Mouse (Mus musculus): ENCODE measurements around the gene Cadm1. TPM values are rescaled to one million over a fixed set of nuclear protein-coding genes. Genes with fewer than 3 reads are reported as not detected.
A peak's percentile ranks its signal among the peaks of the same experiment; 100 is the strongest.

Cadm1 gene
- 78.1 and 103 TPM in 2 replicates for polyA plus RNA-seq (2012; rRNA removed)

DNA sequence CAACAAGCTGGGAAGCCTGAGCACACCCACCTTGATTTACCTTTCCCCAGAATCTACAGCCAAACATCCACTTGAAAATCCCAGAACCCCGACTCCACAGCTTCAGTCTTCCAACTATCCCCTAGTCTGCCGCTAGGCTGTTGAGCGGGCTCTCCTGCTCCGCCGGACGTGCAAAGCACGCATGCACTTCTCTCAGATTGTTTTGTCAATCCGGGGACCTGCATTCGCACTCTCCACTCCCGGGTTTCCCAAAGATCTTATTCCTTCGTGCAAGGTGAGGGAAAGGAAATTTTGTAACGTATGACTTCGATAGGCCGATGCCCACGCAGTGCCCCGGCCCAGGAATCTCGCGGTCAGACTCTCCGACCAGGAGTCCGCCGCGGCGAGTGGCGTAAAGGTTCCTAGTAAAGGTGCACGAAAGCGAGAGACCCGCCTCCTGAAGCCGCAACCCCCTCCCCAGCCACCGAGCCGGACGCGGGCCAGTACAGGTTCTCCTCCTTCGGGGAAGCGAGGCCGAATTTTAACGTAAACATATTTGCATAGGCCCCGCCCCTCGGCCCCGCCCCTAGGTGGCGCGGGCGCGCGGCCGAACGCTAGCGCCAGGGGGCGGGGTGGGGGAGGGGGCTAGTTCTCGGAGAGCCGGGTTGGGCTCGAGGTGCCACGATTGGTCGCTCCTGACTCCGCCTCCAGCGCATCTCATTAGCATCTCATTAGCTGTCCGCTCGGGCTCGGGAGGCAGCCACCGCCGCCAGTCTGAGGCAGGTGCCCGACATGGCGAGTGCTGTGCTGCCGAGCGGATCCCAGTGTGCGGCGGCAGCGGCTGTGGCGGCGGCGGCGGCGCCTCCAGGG is at the start of gene Cadm1:
Gene Cadm1 (plus strand): TSS at position 572 of the 849 bp plus-strand sequence.
- DNase-seq (ENCODE audit: low read depth): peak; percentile 99
- peak; percentile 99 for TF ChIP-seq POLR2A (IDR thresholded peaks at IDR 0.05; ENCODE audit: borderline replicate concordance, extremely low read depth, insufficient read depth, insufficient read length, poor library complexity, severe bottlenecking)
- TF ChIP-seq CTCF (IDR thresholded peaks at IDR 0.05; ENCODE audit: borderline replicate concordance, extremely low read depth, insufficient read depth, insufficient read length): peak; percentile 77

- TF ChIP-seq CTCF (IDR thresholded peaks at IDR 0.05; ENCODE audit: borderline replicate concordance, extremely low read depth, insufficient read depth, insufficient read length) (no peak), POLR2A (IDR thresholded peaks at IDR 0.05; ENCODE audit: borderline replicate concordance, extremely low read depth, insufficient read depth, insufficient read length, poor library complexity, severe bottlenecking) (no peak)
- DNase-seq (ENCODE audit: low read depth): no peak
These were observed 45.5 kb upstream of the Cadm1 start for GRCm38 (mm10) chr9:47484506-47484905.

DNA sequence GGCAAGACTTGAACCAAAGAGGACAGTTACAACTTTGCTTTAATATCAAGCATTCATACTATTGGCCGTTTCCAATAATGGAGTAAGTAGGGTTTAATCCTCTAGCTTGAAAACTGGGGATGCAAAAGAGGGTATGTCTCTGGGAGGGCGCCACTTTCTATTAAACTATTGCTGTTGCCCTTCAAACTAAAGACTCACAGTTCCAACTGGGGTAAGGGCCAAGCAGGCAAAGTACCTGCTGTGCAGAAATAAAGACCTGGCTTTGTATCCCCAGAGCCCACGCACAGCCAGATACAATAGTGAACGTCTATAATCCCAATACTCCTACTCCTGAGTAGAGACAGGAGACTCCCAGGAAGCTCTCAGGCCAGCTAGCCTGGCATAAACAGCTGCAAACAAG is 44.8 kb upstream of the Cadm1 start:
- TF ChIP-seq CTCF (IDR thresholded peaks at IDR 0.05; ENCODE audit: borderline replicate concordance, extremely low read depth, insufficient read depth, insufficient read length): no peak
- no peak for TF ChIP-seq POLR2A (IDR thresholded peaks at IDR 0.05; ENCODE audit: borderline replicate concordance, extremely low read depth, insufficient read depth, insufficient read length, poor library complexity, severe bottlenecking)
- DNase-seq (ENCODE audit: low read depth): no peak

DNA sequence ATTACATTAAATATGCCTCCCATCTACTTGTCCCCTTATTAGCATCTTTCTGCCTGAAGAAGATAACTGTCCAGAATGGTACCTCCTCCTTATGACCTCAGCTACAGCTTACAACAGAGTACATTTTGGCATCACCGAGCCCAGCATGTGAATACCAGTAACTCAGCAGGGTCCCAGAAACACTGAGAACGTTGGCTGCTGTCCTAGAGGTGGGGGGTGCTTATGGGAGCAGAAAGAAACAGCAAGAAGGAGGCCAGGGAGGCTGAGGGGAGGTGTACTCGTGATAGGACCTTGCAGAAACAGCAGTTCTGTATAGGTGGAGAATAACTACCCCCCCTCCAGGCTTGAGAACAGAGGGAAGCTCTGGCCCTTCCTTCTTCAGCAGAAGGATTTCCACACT is 30.2 kb upstream of the Cadm1 start:
- no peak for TF ChIP-seq CTCF (IDR thresholded peaks at IDR 0.05; ENCODE audit: borderline replicate concordance, extremely low read depth, insufficient read depth, insufficient read length)
- TF ChIP-seq POLR2A (IDR thresholded peaks at IDR 0.05; ENCODE audit: borderline replicate concordance, extremely low read depth, insufficient read depth, insufficient read length, poor library complexity, severe bottlenecking): no peak
- peak; percentile 82 for DNase-seq (ENCODE audit: low read depth)

DNA sequence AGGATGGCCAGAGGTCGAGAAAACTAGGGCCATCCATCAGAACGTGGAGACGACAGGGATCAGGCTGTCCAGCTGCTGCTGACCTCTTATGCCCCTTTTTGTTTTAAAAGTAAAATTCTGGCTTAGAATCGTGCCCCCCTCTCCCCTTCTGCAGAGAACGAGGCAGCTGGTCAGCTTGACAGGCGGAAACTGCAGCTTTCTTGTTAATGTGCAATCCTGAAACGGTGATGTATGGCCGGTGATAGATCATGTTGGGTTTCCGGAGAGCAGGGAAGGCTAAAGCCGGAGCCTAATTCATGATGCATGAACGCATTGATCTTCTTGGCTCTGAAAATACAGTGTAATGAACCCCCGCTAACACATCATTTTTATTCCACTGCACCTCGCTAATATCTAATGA is 24.0 kb upstream of the Cadm1 start:
- DNase-seq (ENCODE audit: low read depth): peak; percentile 42
- TF ChIP-seq POLR2A (IDR thresholded peaks at IDR 0.05; ENCODE audit: borderline replicate concordance, extremely low read depth, insufficient read depth, insufficient read length, poor library complexity, severe bottlenecking) (no peak), CTCF (IDR thresholded peaks at IDR 0.05; ENCODE audit: borderline replicate concordance, extremely low read depth, insufficient read depth, insufficient read length) (no peak)

GRCm38 (mm10) chr9:47506876-47507275 is 23.1 kb upstream of the Cadm1 start:
- DNase-seq (ENCODE audit: low read depth): no peak
- no peak for TF ChIP-seq CTCF (IDR thresholded peaks at IDR 0.05; ENCODE audit: borderline replicate concordance, extremely low read depth, insufficient read depth, insufficient read length)
- no peak for TF ChIP-seq POLR2A (IDR thresholded peaks at IDR 0.05; ENCODE audit: borderline replicate concordance, extremely low read depth, insufficient read depth, insufficient read length, poor library complexity, severe bottlenecking)

DNA sequence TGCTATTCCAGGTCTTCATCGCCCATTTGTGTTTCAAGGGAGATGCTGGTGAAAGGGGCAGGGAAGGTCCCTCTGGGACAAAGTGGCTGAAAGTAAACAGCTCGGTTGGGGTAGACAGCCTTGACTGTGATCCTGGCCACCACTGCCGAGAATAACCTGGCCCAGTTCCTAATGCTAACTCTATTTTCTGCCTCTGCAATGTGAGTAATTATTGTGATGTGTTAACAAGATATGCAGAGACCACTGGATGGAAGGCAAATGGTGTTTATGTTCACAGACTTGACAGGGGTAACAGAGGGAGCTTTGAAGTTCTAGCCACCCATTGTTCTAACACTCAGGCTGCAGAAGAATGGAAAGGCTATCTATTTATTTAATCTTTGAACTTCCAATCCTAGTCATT is 21.9 kb upstream of the Cadm1 start:
- no peak for DNase-seq (ENCODE audit: low read depth)
- TF ChIP-seq CTCF (IDR thresholded peaks at IDR 0.05; ENCODE audit: borderline replicate concordance, extremely low read depth, insufficient read depth, insufficient read length) (no peak), POLR2A (IDR thresholded peaks at IDR 0.05; ENCODE audit: borderline replicate concordance, extremely low read depth, insufficient read depth, insufficient read length, poor library complexity, severe bottlenecking) (no peak)

DNA sequence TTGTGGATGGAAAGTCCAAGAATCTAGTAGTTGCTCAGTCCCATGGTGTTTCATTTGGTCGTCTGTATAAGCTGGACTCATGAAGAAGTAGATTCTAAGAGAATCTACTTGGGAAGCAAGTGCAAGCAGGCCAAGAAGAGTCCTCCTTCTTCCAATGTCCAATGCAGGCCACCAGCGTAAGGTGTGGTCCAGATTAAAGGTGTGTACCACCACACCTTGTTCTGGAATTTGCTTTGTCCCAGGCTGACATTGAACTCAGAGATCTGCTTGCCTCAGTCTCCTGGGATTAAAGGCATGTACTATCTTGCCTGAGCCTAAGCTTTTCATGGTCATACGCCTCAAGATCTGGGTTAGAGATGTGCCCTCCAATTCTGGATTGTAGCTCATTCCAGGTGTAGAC is 17.5 kb upstream of the Cadm1 start:
- TF ChIP-seq POLR2A (IDR thresholded peaks at IDR 0.05; ENCODE audit: borderline replicate concordance, extremely low read depth, insufficient read depth, insufficient read length, poor library complexity, severe bottlenecking) (no peak), CTCF (IDR thresholded peaks at IDR 0.05; ENCODE audit: borderline replicate concordance, extremely low read depth, insufficient read depth, insufficient read length) (no peak)
- DNase-seq (ENCODE audit: low read depth): no peak

GRCm38 (mm10) chr9:47514318-47514717 is 15.7 kb upstream of the Cadm1 start:
- DNase-seq (ENCODE audit: low read depth): no peak
- TF ChIP-seq CTCF (IDR thresholded peaks at IDR 0.05; ENCODE audit: borderline replicate concordance, extremely low read depth, insufficient read depth, insufficient read length): no peak
- TF ChIP-seq POLR2A (IDR thresholded peaks at IDR 0.05; ENCODE audit: borderline replicate concordance, extremely low read depth, insufficient read depth, insufficient read length, poor library complexity, severe bottlenecking): no peak

DNA sequence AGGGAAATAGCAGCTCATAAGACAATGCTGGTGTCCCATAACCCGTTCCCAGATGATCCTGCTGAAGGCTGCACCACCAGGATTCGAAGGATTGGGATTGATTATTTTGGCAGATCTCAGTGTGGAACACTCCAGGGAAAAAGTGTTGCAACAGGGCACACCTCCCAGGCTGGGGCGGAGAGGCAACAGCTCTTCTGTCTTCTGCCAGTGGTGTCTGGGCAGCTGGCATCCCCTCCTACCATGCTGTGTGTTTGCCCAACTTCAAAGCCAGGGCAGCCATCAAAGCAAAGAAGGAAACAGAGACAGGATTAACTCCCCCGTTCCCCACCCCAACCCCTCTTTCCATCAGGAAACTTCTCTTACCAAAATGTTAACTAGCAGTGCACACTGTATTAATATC is 13.7 kb upstream of the Cadm1 start:
- no peak for TF ChIP-seq CTCF (IDR thresholded peaks at IDR 0.05; ENCODE audit: borderline replicate concordance, extremely low read depth, insufficient read depth, insufficient read length)
- no peak for TF ChIP-seq POLR2A (IDR thresholded peaks at IDR 0.05; ENCODE audit: borderline replicate concordance, extremely low read depth, insufficient read depth, insufficient read length, poor library complexity, severe bottlenecking)

DNA sequence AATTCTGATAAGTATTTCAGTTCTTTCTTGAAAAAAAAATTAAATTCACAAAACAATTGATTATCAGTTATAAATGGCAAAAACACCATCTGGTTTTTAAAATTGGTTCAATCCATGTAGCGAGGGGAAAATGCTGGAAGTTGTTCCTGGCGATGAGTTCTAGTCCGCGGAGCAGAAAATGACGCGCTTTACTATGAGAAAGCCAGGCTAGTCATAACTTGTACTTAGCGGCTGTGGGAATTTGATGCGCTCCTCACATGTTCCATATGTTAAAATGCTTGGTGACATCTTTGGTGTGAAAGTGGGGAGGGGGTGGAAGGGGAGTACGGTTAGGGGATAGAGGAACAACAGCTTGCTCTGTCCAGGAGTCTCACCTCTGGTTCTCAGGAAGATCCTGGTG is 2.7 kb upstream of the Cadm1 start:
- DNase-seq (ENCODE audit: low read depth): peak; percentile 74
- TF ChIP-seq CTCF (IDR thresholded peaks at IDR 0.05; ENCODE audit: borderline replicate concordance, extremely low read depth, insufficient read depth, insufficient read length): no peak
- TF ChIP-seq POLR2A (IDR thresholded peaks at IDR 0.05; ENCODE audit: borderline replicate concordance, extremely low read depth, insufficient read depth, insufficient read length, poor library complexity, severe bottlenecking): no peak

More for the DNA sequence above, 13.7 kb upstream of the Cadm1 start:
- no peak for DNase-seq (ENCODE audit: low read depth)

DNA sequence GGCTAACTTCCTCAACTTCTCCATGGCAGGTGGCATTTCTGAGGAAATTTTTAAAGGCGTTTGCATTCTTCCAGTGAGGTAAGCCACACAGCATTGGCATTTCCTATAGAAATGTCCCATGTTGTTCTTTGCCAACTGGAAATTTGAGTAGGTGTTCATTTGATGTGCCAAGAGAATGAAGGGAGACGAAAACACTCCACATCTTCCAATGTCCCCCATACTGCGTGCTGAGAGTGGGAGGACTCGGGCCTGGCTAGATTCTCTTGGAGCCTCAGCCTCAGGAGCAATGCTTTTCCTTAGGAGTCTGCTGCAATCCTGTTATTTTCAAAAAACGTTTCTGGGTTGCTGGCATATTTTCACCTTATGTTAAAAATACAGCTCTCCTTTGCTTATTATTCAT is 2.2 kb upstream of the Cadm1 start:
- no peak for TF ChIP-seq POLR2A (IDR thresholded peaks at IDR 0.05; ENCODE audit: borderline replicate concordance, extremely low read depth, insufficient read depth, insufficient read length, poor library complexity, severe bottlenecking)
- no peak for TF ChIP-seq CTCF (IDR thresholded peaks at IDR 0.05; ENCODE audit: borderline replicate concordance, extremely low read depth, insufficient read depth, insufficient read length)
- DNase-seq (ENCODE audit: low read depth): peak; percentile 45

Measured in brain, embryonic 14.5 days (tissue).